Mouse (Mus musculus): ENCODE results near the gene Cyp4a31.
"Not testable (repeated sequence)": the region's sequence is repeated elsewhere in the genome, so short reads cannot be mapped to it uniquely, and the experiment has no call there.

DNA sequence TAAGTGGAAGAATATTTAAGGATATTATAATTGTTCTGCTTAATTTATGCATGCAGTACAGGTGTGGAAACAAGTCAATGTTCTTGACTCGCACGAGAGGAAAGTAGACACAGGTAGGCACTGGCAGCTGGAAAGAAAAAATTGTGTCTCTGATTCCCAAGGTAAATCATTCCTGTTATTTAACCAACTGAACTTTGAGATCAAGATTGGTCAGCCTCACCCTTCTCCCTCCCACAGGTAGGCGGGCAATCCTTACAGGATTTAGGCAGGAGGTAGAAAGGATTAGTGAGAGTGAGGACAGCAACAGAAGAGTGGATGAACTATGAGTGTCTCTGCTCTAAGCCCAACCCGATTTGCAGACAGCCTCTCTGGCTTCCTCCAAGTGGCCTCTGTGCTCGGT is 45.4 kb upstream of the Cyp4a31 start, which contains the start of gene Cyp4a10:
- not testable (repeated sequence) for TF ChIP-seq GATA1, TAL1 (IDR thresholded peaks at IDR 0.05; ENCODE audit: low read length)
